Mouse (Mus musculus): ENCODE measurements at regions not wholly inside any gene's neighbourhood (a gene's known extent, or its start where the extent isn't known, plus 50 kb on each side); places are given as distances from the start of the nearest gene placed in this dataset.

DNA sequence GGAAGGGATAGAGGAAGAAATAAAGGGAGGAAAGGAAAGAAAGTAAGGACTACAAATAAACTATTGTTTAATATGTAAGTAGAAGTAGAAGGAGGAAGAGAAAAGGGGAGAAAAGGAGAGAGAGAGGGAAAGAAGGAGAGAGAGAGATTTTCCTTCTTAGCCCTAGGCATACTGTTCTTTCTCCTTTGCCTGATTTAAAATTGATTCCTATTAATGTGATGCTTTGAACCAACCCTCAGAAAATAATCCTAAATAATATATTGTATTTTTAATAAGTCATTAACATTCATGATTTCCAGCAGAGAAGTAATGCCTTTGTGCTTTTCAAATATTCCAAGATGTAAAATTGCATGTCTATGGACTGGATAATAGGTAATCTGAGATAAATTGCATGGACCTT, 2286.2 kb upstream of the Gm12353 start:
- no peaks in the 10 kb centered on the region for H3K36me3 ChIP-seq (ENCODE audit: insufficient read depth)
- H3K27ac ChIP-seq (ENCODE audit: low read depth, low read length): no peak overlapping the region
- no peak for ATAC-seq
- H3K9ac ChIP-seq: no peak overlapping the region
- H3K4me2 ChIP-seq (ENCODE audit: low read depth): no peak overlapping the region
- H3K27me3 ChIP-seq (ENCODE audit: insufficient read depth, low read length): no peaks in the 10 kb centered on the region
- no peaks in the 10 kb centered on the region for H3K4me1 ChIP-seq (ENCODE audit: insufficient read depth)
- DNase-seq: no peak
- no peak for TF ChIP-seq CTCF (IDR thresholded peaks at IDR 0.05; ENCODE audit: low read depth)
- no peak overlapping the region for H3K4me3 ChIP-seq (ENCODE audit: low read depth, low read length)
- no peaks in the 10 kb centered on the region for H3K9me3 ChIP-seq (ENCODE audit: low read length)

DNA sequence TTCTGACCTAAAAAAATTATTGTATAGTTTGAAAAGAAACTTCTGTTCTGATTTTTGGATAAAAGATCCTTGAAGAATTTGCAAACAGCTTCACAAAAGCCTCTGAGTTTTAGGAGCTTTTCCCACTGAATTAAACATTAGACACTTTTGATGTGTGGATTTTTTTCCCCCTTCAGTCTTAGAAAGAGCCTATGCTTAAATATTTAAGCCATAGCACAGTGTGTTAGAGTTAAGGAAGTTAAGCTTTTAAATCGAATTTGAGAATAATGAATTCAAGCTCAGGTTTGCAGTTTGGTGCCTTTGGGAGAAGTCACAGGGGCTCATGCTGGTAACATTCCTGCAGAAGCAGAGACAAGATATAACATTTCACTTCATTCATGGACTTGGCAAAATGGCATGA, 2257.2 kb upstream of the Gm12353 start:
- no peaks in the 10 kb centered on the region for H3K4me1 ChIP-seq (ENCODE audit: insufficient read depth)
- H3K27me3 ChIP-seq (ENCODE audit: insufficient read depth, low read length): no peaks in the 10 kb centered on the region
- 56% methylated on average over 1 of the region's 1 CpGs for WGBS
- no peak overlapping the region for H3K4me2 ChIP-seq (ENCODE audit: low read depth)
- no peak overlapping the region for H3K4me3 ChIP-seq (ENCODE audit: low read depth, low read length)
- no peaks in the 10 kb centered on the region for H3K36me3 ChIP-seq (ENCODE audit: insufficient read depth)
- no peaks in the 10 kb centered on the region for H3K9me3 ChIP-seq (ENCODE audit: low read length)
- H3K27ac ChIP-seq (ENCODE audit: low read depth, low read length): no peak overlapping the region
- no peak for TF ChIP-seq CTCF (IDR thresholded peaks at IDR 0.05; ENCODE audit: low read depth)
- DNase-seq (no peak), ATAC-seq (no peak)
- H3K9ac ChIP-seq: no peak overlapping the region

DNA sequence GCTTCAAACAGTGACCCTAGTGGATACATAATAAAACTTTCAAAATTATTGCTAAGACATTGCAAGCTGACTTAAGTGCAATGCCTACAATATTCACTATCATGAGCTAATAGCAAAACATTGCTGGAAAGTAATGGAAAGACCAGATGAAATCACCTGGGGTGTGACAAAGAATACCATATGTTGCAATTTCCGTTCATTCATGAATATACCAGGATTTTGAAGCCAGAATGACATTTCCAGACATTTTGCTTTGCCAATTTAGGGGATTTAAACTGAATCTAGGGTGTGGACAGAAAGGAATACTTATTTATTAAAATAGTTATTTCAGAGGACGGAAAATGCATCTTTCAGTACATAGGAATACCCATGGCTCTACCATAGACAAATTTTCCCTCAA, 2244.5 kb upstream of the Gm12353 start:
- ATAC-seq (no peak), DNase-seq (no peak)
- no peak overlapping the region for H3K4me3 ChIP-seq (ENCODE audit: low read depth, low read length)
- no peak for TF ChIP-seq CTCF (IDR thresholded peaks at IDR 0.05; ENCODE audit: low read depth)
- H3K27me3 ChIP-seq (ENCODE audit: insufficient read depth, low read length): no peaks in the 10 kb centered on the region
- no peak overlapping the region for H3K27ac ChIP-seq (ENCODE audit: low read depth, low read length)
- no peak overlapping the region for H3K4me2 ChIP-seq (ENCODE audit: low read depth)
- H3K9me3 ChIP-seq (ENCODE audit: low read length): no peaks in the 10 kb centered on the region
- WGBS: 74% methylated on average over 2 of the region's 2 CpGs
- no peak overlapping the region for H3K9ac ChIP-seq
- H3K36me3 ChIP-seq (ENCODE audit: insufficient read depth): no peaks in the 10 kb centered on the region
- no peaks in the 10 kb centered on the region for H3K4me1 ChIP-seq (ENCODE audit: insufficient read depth)

All from forebrain, postnatal 0 days (tissue).